Mouse (Mus musculus) heart, adult 2 months (tissue): ENCODE measurements around the gene Usp39. TPM values are rescaled to one million over a fixed set of nuclear protein-coding genes. Genes with fewer than 3 reads are reported as not detected.

Experiments used
- DNase-seq, 2 experiments: peaks; one replicate each; pipeline ENCODE4 v3.0.0; 2021
- H3K27ac ChIP-seq: fragments of 200-600 bp; 2 replicates; pipeline ENCODE4 v1.8.1; 2022
- H3K27me3 ChIP-seq: fragments of 200-500 bp; 2 replicates; pipeline ENCODE4 v1.6.1; 2012; ENCODE audit warnings: mild to moderate bottlenecking, low read length, inconsistent platforms, mixed read lengths; ENCODE audit not compliant: control insufficient read depth, insufficient read depth
- H3K36me3 ChIP-seq: fragments of 200-500 bp; 2 replicates; pipeline ENCODE4 v1.6.1; 2012; ENCODE audit warnings: low read length, inconsistent platforms; ENCODE audit not compliant: control insufficient read depth, insufficient read depth
- H3K4me1 ChIP-seq: fragments of 200-500 bp; 2 replicates; pipeline ENCODE4 v1.6.1; 2011; ENCODE audit warnings: low read length; ENCODE audit not compliant: control insufficient read depth, insufficient read depth
- H3K4me3 ChIP-seq: fragments of 200-600 bp; 2 replicates; pipeline ENCODE4 v1.8.1; 2022
- H3K79me2 ChIP-seq: fragments of 200-500 bp; replicated peaks from 2 replicates; pipeline ENCODE4 v1.6.1; 2012; ENCODE audit warnings: mild to moderate bottlenecking, inconsistent platforms, low read length, moderate library complexity, mixed read lengths; ENCODE audit not compliant: control insufficient read depth, insufficient read depth
- H3K9ac ChIP-seq: fragments of 200-500 bp; 2 replicates; pipeline ENCODE4 v1.6.1; 2012; ENCODE audit warnings: low read depth, mild to moderate bottlenecking, control low read depth, inconsistent platforms, low read length, mixed read lengths
- CTCF ChIP-seq: fragments of 200-600 bp; IDR thresholded peaks from 2 replicates; pipeline ENCODE4 v1.8.1; 2022; ENCODE audit warnings: antibody characterized with exemption, mild to moderate bottlenecking, moderate library complexity
- EP300 ChIP-seq: fragments of 200-500 bp; IDR thresholded peaks from 2 replicates; pipeline ENCODE4 v1.6.1; 2011; ENCODE audit warnings: low read depth, low read length, control low read depth; ENCODE audit not compliant: insufficient read depth
- POLR2A ChIP-seq: fragments of 200-500 bp; IDR thresholded peaks from 2 replicates; pipeline ENCODE4 v1.6.1; 2011; ENCODE audit warnings: mild to moderate bottlenecking, low read depth, low read length, control low read depth; ENCODE audit not compliant: insufficient read depth
- WGBS: fragments of 180-500 bp; shearing (Covaris S2); methylation state at CpG from one replicate; pipeline ENCODE4 v1.1.7; 2018; 5-methylcytosine and 5-hydroxymethylcytosine counted together
- intact Hi-C: fragments of 180-260 bp; cut with DNase I; formaldehyde crosslinking; loops from one replicate; pipeline ENCODE4 v1.15.1; 2025
- polyA plus RNA-seq: library from polyadenylated mRNA; depleted of rRNA; stranded (reverse); fragments of >200 nt; gene quantifications from 2 replicates; pipeline ENCODE4 v1.2.3, GENCODE M21; 2012
- total RNA-seq, 2 experiments: library from RNA; stranded (reverse); gene quantifications; 2 replicates each; pipeline ENCODE4 v1.2.3; 2021

Usp39 gene
- total and polyA plus RNA-seq, 3 experiments, result 11.4 to 17.7 (median 14.9) TPM

- H3K4me1 ChIP-seq, result no peaks in the 10 kb centered on the region
- no peak overlapping the region for H3K4me3 ChIP-seq
- H3K36me3 ChIP-seq, result no peaks in the 10 kb centered on the region
- DNase-seq, result no peak
- TF ChIP-seq POLR2A (no peak), EP300 (no peak), CTCF (no peak)
- H3K27ac ChIP-seq, result no peak overlapping the region
- H3K27me3 ChIP-seq, result no peaks in the 10 kb centered on the region
- no peak overlapping the region for H3K9ac ChIP-seq
- WGBS, result 93% methylated on average over 3 of the region's 3 CpGs
- intact Hi-C loops, result no loop called here
- no peaks in the 10 kb centered on the region for H3K79me2 ChIP-seq
Observed at GRCm38 (mm10) chr6:72312198-72312597, 32.8 kb downstream of the Usp39 start.

GRCm38 (mm10) chr6:72303510-72303909, 41.5 kb downstream of the Usp39 start:
- H3K79me2 ChIP-seq, result no peaks in the 10 kb centered on the region
- DNase-seq, result no peak
- intact Hi-C loops, result no loop called here
- TF ChIP-seq EP300, result no peak
- TF ChIP-seq POLR2A, result no peak
- no peak for TF ChIP-seq CTCF
- H3K36me3 ChIP-seq, result no peaks in the 10 kb centered on the region
- no peak overlapping the region for H3K27ac ChIP-seq
- H3K4me1 ChIP-seq, result no peaks in the 10 kb centered on the region
- no peaks in the 10 kb centered on the region for H3K27me3 ChIP-seq
- H3K9ac ChIP-seq, result no peak overlapping the region
- H3K4me3 ChIP-seq, result no peak overlapping the region
- 71% methylated on average over 9 of the region's 9 CpGs for WGBS

- 79% methylated on average over 11 of the region's 11 CpGs for WGBS
- no peak overlapping the region for H3K27ac ChIP-seq
Observed at GRCm38 (mm10) chr6:72302349-72302925, 42.5 kb downstream of the Usp39 start.

GRCm38 (mm10) chr6:72297825-72298224, 47.2 kb downstream of the Usp39 start:
- intact Hi-C loops, result no loop called here
- no peak for TF ChIP-seq POLR2A
- TF ChIP-seq CTCF, result no peak
- no peak for TF ChIP-seq EP300

More at GRCm38 (mm10) chr6:72302349-72302925, 42.5 kb downstream of the Usp39 start:
- Histone ChIP-seq H3K4me1 (no peaks in the 10 kb centered on the region), H3K4me3 (no peak overlapping the region), H3K9ac (no peak overlapping the region), H3K79me2 (no peaks in the 10 kb centered on the region), H3K36me3 (no peaks in the 10 kb centered on the region), H3K27me3 (no peaks in the 10 kb centered on the region)
- DNase-seq, result no peak
- intact Hi-C loops, result no loop called here
- TF ChIP-seq EP300, result no peak
- TF ChIP-seq POLR2A, result no peak
- no peak for TF ChIP-seq CTCF

GRCm38 (mm10) chr6:72292972-72293651, 51.9 kb downstream of the Usp39 start:
- H3K27me3 ChIP-seq, result no peaks in the 10 kb centered on the region
- no peaks in the 10 kb centered on the region for H3K36me3 ChIP-seq
- 43% methylated on average over 12 of the region's 12 CpGs for WGBS
- H3K4me1 ChIP-seq, result no peaks in the 10 kb centered on the region; the same call in 1 of the 2 replicates
- H3K27ac ChIP-seq, result no peak overlapping the region
- DNase-seq, result no peak
- intact Hi-C loops, result no loop called here
- H3K4me3 ChIP-seq, result no peak overlapping the region
- TF ChIP-seq CTCF, result no peak
- no peak for TF ChIP-seq POLR2A
- no peak for TF ChIP-seq EP300
- H3K79me2 ChIP-seq, result no peaks in the 10 kb centered on the region
- H3K9ac ChIP-seq, result no peak overlapping the region

More at GRCm38 (mm10) chr6:72297825-72298224, 47.2 kb downstream of the Usp39 start:
- no peak for DNase-seq
- no peaks in the 10 kb centered on the region; the same call in 1 of the 2 replicates for H3K4me1 ChIP-seq
- H3K9ac ChIP-seq, result no peak overlapping the region
- H3K36me3 ChIP-seq, result no peaks in the 10 kb centered on the region
- no peak overlapping the region for H3K27ac ChIP-seq
- 81% methylated on average over 3 of the region's 3 CpGs for WGBS
- no peak overlapping the region for H3K4me3 ChIP-seq
- no peaks in the 10 kb centered on the region for H3K79me2 ChIP-seq
- no peaks in the 10 kb centered on the region for H3K27me3 ChIP-seq

GRCm38 (mm10) chr6:72289484-72289883, 55.5 kb downstream of the Usp39 start:
- DNase-seq, result no peak
- H3K79me2 ChIP-seq, result no peaks in the 10 kb centered on the region
- WGBS, result 71% methylated on average over 3 of the region's 3 CpGs
- H3K9ac ChIP-seq, result no peak overlapping the region
- no peak for TF ChIP-seq EP300
- TF ChIP-seq POLR2A, result no peak
- no peak for TF ChIP-seq CTCF
- no peak overlapping the region for H3K4me3 ChIP-seq
- no peaks in the 10 kb centered on the region for H3K36me3 ChIP-seq
- peaks cover 1% of the 10 kb centered on the region; the same call in 1 of the 2 replicates for H3K4me1 ChIP-seq
- no peaks in the 10 kb centered on the region for H3K27me3 ChIP-seq
- H3K27ac ChIP-seq, result no peak overlapping the region
- intact Hi-C loops, result no loop called here
